Mouse (Mus musculus) stomach, postnatal 0 days (tissue): ENCODE data around the gene Tpd52l2.

Source experiments
- CTCF ChIP-seq: IDR thresholded peaks from 2 replicates; pipeline ENCODE4 v1.5.1; 2016; ENCODE audit warnings: antibody characterized with exemption, low read depth, mild to moderate bottlenecking, moderate library complexity
- EP300 ChIP-seq: optimal IDR thresholded peaks from 2 replicates; pipeline ENCODE3; 2016; ENCODE audit warnings: antibody characterized with exemption

- TF ChIP-seq CTCF (no peak), EP300 (no peak)
Measured at GRCm38 (mm10) chr2:181553772-181554171, 56.8 kb downstream of the Tpd52l2 start.
